In genomic region chr10:85023313-85023666, GRCm38 (mm10) we compare ENCODE assay signal across 14 mouse cellular contexts.
A peak's percentile ranks its signal among the peaks of the same experiment; 100 is the strongest.
DNase-seq lines count a peak whose midpoint lies in the region; ATAC-seq lines count a peak whose summit lies in the region.
"Had no signal": no experiment of that assay in that cellular context is flagged by ENCODE, and none has a peak within 500 bp of the region (broad histone marks: within the 10 kb centered on the region; RNA-seq: fewer than 3 reads in every experiment).

No protein-coding gene starts in this region.

- no peaks in the 10 kb centered on the region for H3K9me3 ChIP-seq in hindbrain, embryonic 11.5 days (ENCODE audit: control insufficient read depth, low read length)
- no peaks in the 10 kb centered on the region for H3K9me3 ChIP-seq in midbrain, embryonic 13.5 days
- H3K9me3 ChIP-seq in liver, embryonic 11.5 days (ENCODE audit: control insufficient read depth, low read length), result no peaks in the 10 kb centered on the region
- no peaks in the 10 kb centered on the region for H3K9me3 ChIP-seq in heart, embryonic 10.5 days
- H3K9me3 ChIP-seq: limb, embryonic 15.5 days had no signal

- 0 out of 2 replicates have a peak, but pooled peaks cover 2% of the 10 kb centered on the region for H3K4me1 ChIP-seq in hindbrain, embryonic 11.5 days (replicated peaks; ENCODE audit: control insufficient read depth, insufficient read depth, low read length)
- peaks cover 19% of the 10 kb centered on the region for H3K4me1 ChIP-seq in midbrain, embryonic 13.5 days (replicated peaks)
- peaks cover 5% of the 10 kb centered on the region for H3K4me1 ChIP-seq in liver, embryonic 11.5 days (replicated peaks; ENCODE audit: control insufficient read depth, insufficient read depth, low read length)
- 0 out of 2 replicates have a peak, but pooled peaks cover 4% of the 10 kb centered on the region for H3K4me1 ChIP-seq in heart, embryonic 10.5 days

- H3K9ac ChIP-seq in hindbrain, embryonic 11.5 days (ENCODE audit: low read depth, low read length), result no peak overlapping the region
- H3K9ac ChIP-seq in midbrain, embryonic 13.5 days (replicated peaks), result no peak overlapping the region
- no peak overlapping the region for H3K9ac ChIP-seq in liver, embryonic 11.5 days (ENCODE audit: low read depth, low read length)
- H3K9ac ChIP-seq: limb, embryonic 15.5 days had no signal

- peak; percentile 52 to 55 for DNase-seq in cerebellum, postnatal 14 days
- no peak for DNase-seq in cerebellum, postnatal 36 days
- peak; percentile 29 for DNase-seq in brain, adult 2 months (ENCODE audit: low read depth, low spot score)
- peak; percentile 33 for DNase-seq in hindbrain, embryonic 11.5 days (ENCODE audit: low spot score)
- no peak for DNase-seq in liver, embryonic 11.5 days (ENCODE audit: low spot score)
- no peak for DNase-seq in heart, embryonic 10.5 days (ENCODE audit: low spot score)
- DNase-seq in adrenal gland, postnatal 4 days (ENCODE audit: low spot score in 2 of 2), result no peak
- DNase-seq: cerebellum, adult 9-10 months; gastrocnemius, postnatal 36 days; heart, postnatal 4 days; lung, postnatal 10 days; thymus, postnatal 14 days had no signal

- no peaks in the 10 kb centered on the region for H3K36me3 ChIP-seq in hindbrain, embryonic 11.5 days (ENCODE audit: control insufficient read depth, insufficient read depth, low read length)
- H3K36me3 ChIP-seq in midbrain, embryonic 13.5 days, result peaks cover 24% of the 10 kb centered on the region
- no peaks in the 10 kb centered on the region for H3K36me3 ChIP-seq in liver, embryonic 11.5 days (ENCODE audit: control insufficient read depth, insufficient read depth, low read length)
- peaks cover 11% of the 10 kb centered on the region for H3K36me3 ChIP-seq in heart, embryonic 10.5 days

- WGBS in hindbrain, embryonic 11.5 days, result 42% methylated on average over 6 of the region's 6 CpGs
- WGBS in midbrain, embryonic 13.5 days, result 46% methylated on average over 6 of the region's 6 CpGs
- 72% methylated on average over 6 of the region's 6 CpGs for WGBS in liver, embryonic 11.5 days
- 77% methylated on average over 6 of the region's 6 CpGs for WGBS in heart, embryonic 10.5 days

- ATAC-seq in hindbrain, embryonic 11.5 days (ENCODE audit: low FRiP score), result peak; percentile 73; the same call in 1 of the 2 replicates
- ATAC-seq in midbrain, embryonic 13.5 days, result peak; percentile 67; the same call in 1 of the 2 replicates
- ATAC-seq in liver, embryonic 11.5 days (replicated peaks; ENCODE audit: low FRiP score), result no peak

- H3K27ac ChIP-seq in hindbrain, embryonic 11.5 days (ENCODE audit: low read depth, low read length), result 0 out of 2 replicates have a peak overlapping the region, but pooled peaks have one; percentile 4
- peak overlapping the region; percentile 22 for H3K27ac ChIP-seq in midbrain, embryonic 13.5 days
- H3K27ac ChIP-seq in liver, embryonic 11.5 days (ENCODE audit: low read depth, low read length), result no peak overlapping the region
- no peak overlapping the region for H3K27ac ChIP-seq in heart, embryonic 10.5 days
- H3K27ac ChIP-seq: limb, embryonic 15.5 days had no signal

- H3K4me3 ChIP-seq in hindbrain, embryonic 11.5 days (ENCODE audit: low read depth, low read length), result no peak overlapping the region
- H3K4me3 ChIP-seq in midbrain, embryonic 13.5 days (replicated peaks), result no peak overlapping the region
- H3K4me3 ChIP-seq in liver, embryonic 11.5 days (ENCODE audit: low read depth, low read length), result no peak overlapping the region
- no peak overlapping the region for H3K4me3 ChIP-seq in heart, embryonic 10.5 days
- H3K4me3 ChIP-seq: limb, embryonic 15.5 days had no signal

- no peak overlapping the region for H3K4me2 ChIP-seq in hindbrain, embryonic 11.5 days (replicated peaks; ENCODE audit: low read depth, low read length)
- H3K4me2 ChIP-seq in midbrain, embryonic 13.5 days (replicated peaks), result no peak overlapping the region
- H3K4me2 ChIP-seq in liver, embryonic 11.5 days, result no peak overlapping the region
- H3K4me2 ChIP-seq: limb, embryonic 15.5 days had no signal

- H3K27me3 ChIP-seq in hindbrain, embryonic 11.5 days (ENCODE audit: control insufficient read depth, insufficient read depth, low read length), result no peaks in the 10 kb centered on the region
- 0 out of 2 replicates have a peak, but pooled peaks cover 4% of the 10 kb centered on the region for H3K27me3 ChIP-seq in midbrain, embryonic 13.5 days
- no peaks in the 10 kb centered on the region for H3K27me3 ChIP-seq in liver, embryonic 11.5 days (replicated peaks; ENCODE audit: control insufficient read depth, insufficient read depth, low read length)
- H3K27me3 ChIP-seq in heart, embryonic 10.5 days (ENCODE audit: insufficient read depth, poor library complexity, severe bottlenecking), result no peaks in the 10 kb centered on the region
- H3K27me3 ChIP-seq: limb, embryonic 15.5 days had no signal

Comparison
In these comparisons a context has a peak if more than half of its experiments do, and no peak if none do; other contexts are left out.
1. DNase-seq: peak in cerebellum, postnatal 14 days (2 of 2), brain, adult 2 months (single experiment) and hindbrain, embryonic 11.5 days (single experiment); none in cerebellum, postnatal 36 days (0 of 2), liver, embryonic 11.5 days (single experiment), heart, embryonic 10.5 days (single experiment) and adrenal gland, postnatal 4 days (0 of 2).
2. H3K27ac ChIP-seq: peak in hindbrain, embryonic 11.5 days (single experiment) and midbrain, embryonic 13.5 days (single experiment); none in liver, embryonic 11.5 days (single experiment) and heart, embryonic 10.5 days (single experiment).